Mouse (Mus musculus) ES-E14 (cell line): Measurements from ENCODE around the gene Xpo1. TPM values are rescaled to one million over a fixed set of nuclear protein-coding genes. Genes with fewer than 3 reads are reported as not detected.
A peak's percentile ranks its signal among the peaks of the same experiment; 100 is the strongest.
"Not testable (repeated sequence)": the region's sequence is repeated elsewhere in the genome, so short reads cannot be mapped to it uniquely, and the experiment has no call there.

Experiments used
- DNase-seq: peaks from one replicate; pipeline ENCODE4 v3.0.0-alpha.2; 2013; ENCODE audit warnings: low read depth, low spot score
- H3K27ac ChIP-seq: 2 replicates; pipeline ENCODE4 v1.5.1; 2012; ENCODE audit warnings: low read depth, mild to moderate bottlenecking, low read length, moderate library complexity, mixed read lengths; ENCODE audit not compliant: poor library complexity, insufficient read depth, severe bottlenecking
- H3K36me3 ChIP-seq: 2 replicates; pipeline ENCODE4 v1.6.1; 2012; ENCODE audit warnings: mild to moderate bottlenecking, low read length, moderate library complexity, mixed read lengths; ENCODE audit not compliant: control insufficient read depth, poor library complexity, insufficient read depth, severe bottlenecking
- H3K4me1 ChIP-seq, 2 experiments: fragments of 150-350 bp in 1 of 2; sonication (generic) in 1 of 2; 2 replicates each; pipeline ENCODE4 v1.6.1; 2012; ENCODE audit warnings: low read length in 2 of 2, mild to moderate bottlenecking in 1 of 2, mixed read lengths in 1 of 2; ENCODE audit not compliant: control insufficient read depth in 2 of 2, insufficient read depth in 2 of 2, poor library complexity in 1 of 2
- H3K4me3 ChIP-seq, 2 experiments: fragments of 150-350 bp in 1 of 2; sonication (generic) in 1 of 2; 2 replicates each; pipeline ENCODE4 v1.5.1; 2012; ENCODE audit warnings: low read length in 2 of 2, low read depth in 1 of 2, mild to moderate bottlenecking in 1 of 2, mixed read lengths in 1 of 2; ENCODE audit not compliant: insufficient read depth in 1 of 2, poor library complexity in 1 of 2, severe bottlenecking in 1 of 2
- H3K9ac ChIP-seq: 2 replicates; pipeline ENCODE4 v1.6.1; 2012; ENCODE audit warnings: low read depth, mild to moderate bottlenecking, low read length, mixed read lengths; ENCODE audit not compliant: poor library complexity, insufficient read depth, severe bottlenecking
- H3K9me3 ChIP-seq: fragments of 150-350 bp; sonication (generic); 2 replicates; pipeline ENCODE4 v1.6.1; 2012; ENCODE audit warnings: low read depth, mild to moderate bottlenecking, low read length; ENCODE audit not compliant: control insufficient read depth, insufficient read depth
- CHD2 ChIP-seq: IDR thresholded peaks from 2 replicates; pipeline ENCODE4 v1.6.1; 2014; ENCODE audit warnings: mild to moderate bottlenecking, low read depth, low read length, inconsistent platforms
- HCFC1 ChIP-seq: IDR thresholded peaks from 2 replicates; pipeline ENCODE4 v1.6.1; 2012; ENCODE audit warnings: low read length, inconsistent platforms, borderline replicate concordance; ENCODE audit not compliant: insufficient read depth
- MAFK ChIP-seq: IDR thresholded peaks from 2 replicates; pipeline ENCODE4 v1.6.1; 2014; ENCODE audit warnings: mild to moderate bottlenecking, low read depth, low read length, inconsistent platforms; ENCODE audit not compliant: insufficient read depth
- ZC3H11A ChIP-seq: IDR thresholded peaks from 2 replicates; pipeline ENCODE4 v1.6.1; 2012; ENCODE audit warnings: low read depth, mild to moderate bottlenecking, inconsistent platforms, low read length, borderline replicate concordance
- ZNF384 ChIP-seq: IDR thresholded peaks from 2 replicates; pipeline ENCODE4 v1.6.1; 2012; ENCODE audit warnings: low read depth, low read length, inconsistent platforms
- in situ Hi-C, 2 experiments: fragments of 600-800 bp; cut with MboI; formaldehyde crosslinking; loops; one replicate each; pipeline ENCODE4 v1.15.1; 2025; ENCODE audit warnings: low sequenced_read_pairs in 2 of 2, inconsistent platforms in 1 of 2; ENCODE audit not compliant: unreplicated experiment in 2 of 2
- total RNA-seq: library from RNA; depleted of rRNA; stranded (reverse); fragments of 300-350 nt; gene quantifications from 2 replicates; pipeline ENCODE4 v1.2.3, GENCODE M21; 2012

The Xpo1 gene
- total RNA-seq, 1 experiment = 245 TPM

GRCm38 (mm10) chr11:23299910-23300309 is 44.1 kb downstream of the Xpo1 start:
- DNase-seq = no peak
- Histone ChIP-seq H3K27ac (no peak overlapping the region), H3K9ac (no peak overlapping the region), H3K36me3 (peaks cover 9% of the 10 kb centered on the region; the same call in 1 of the 2 replicates), H3K9me3 (no peaks in the 10 kb centered on the region), H3K4me1 (no peaks in the 10 kb centered on the region), H3K4me3 (no peak overlapping the region)
- no peak for TF ChIP-seq MAFK
- TF ChIP-seq ZC3H11A = no peak
- no peak for TF ChIP-seq ZNF384
- TF ChIP-seq CHD2 = no peak
- no peak for TF ChIP-seq HCFC1
- in situ Hi-C loops = no loop called here

GRCm38 (mm10) chr11:23303126-23303525 is 47.3 kb downstream of the Xpo1 start:
- peaks cover 0 to 3% of the 10 kb centered on the region in 2 experiments; a peak in 1 of 4 replicates for H3K4me1 ChIP-seq
- no peaks in the 10 kb centered on the region for H3K9me3 ChIP-seq
- H3K36me3 ChIP-seq = peaks cover 3% of the 10 kb centered on the region; the same call in 1 of the 2 replicates
- DNase-seq = no peak
- no peak overlapping the region for H3K4me3 ChIP-seq
- in situ Hi-C loops = no loop called here
- no peak overlapping the region for H3K9ac ChIP-seq
- TF ChIP-seq ZC3H11A = no peak
- TF ChIP-seq ZNF384 = no peak
- TF ChIP-seq HCFC1 = no peak
- no peak for TF ChIP-seq CHD2
- no peak for TF ChIP-seq MAFK
- H3K27ac ChIP-seq = no peak overlapping the region

GRCm38 (mm10) chr11:23305101-23305672 is 49.3 kb downstream of the Xpo1 start:
- DNase-seq, H3K4me1 ChIP-seq, H3K9me3 ChIP-seq, H3K36me3 ChIP-seq, in situ Hi-C loops: not testable (repeated sequence)
- Histone ChIP-seq H3K27ac (peak overlapping the region; percentile 99), H3K9ac (peak overlapping the region; percentile 100), H3K4me3 (peak overlapping the region; percentile 89 to 96)
- TF ChIP-seq ZNF384 = peak; percentile 86; the same call in 1 of the 2 replicates

- H3K27ac ChIP-seq = peak overlapping the region; percentile 99
- no peak for TF ChIP-seq ZC3H11A
- TF ChIP-seq ZNF384 = no peak
- TF ChIP-seq CHD2 = no peak
- TF ChIP-seq MAFK = 0 out of 2 replicates have a peak, but pooled peaks have one; percentile 19
- TF ChIP-seq HCFC1 = 0 out of 2 replicates have a peak, but pooled peaks have one; percentile 12
- H3K4me1 ChIP-seq = peaks cover 4% of the 10 kb centered on the region in 2 experiments; a peak in 3 of 4 replicates
- H3K9me3 ChIP-seq = no peaks in the 10 kb centered on the region
- DNase-seq = peak; percentile 74
- H3K9ac ChIP-seq = peak overlapping the region; percentile 100
- in situ Hi-C loops = no loop called here
- peak overlapping the region; percentile 89 to 96 for H3K4me3 ChIP-seq
- H3K36me3 ChIP-seq = no peaks in the 10 kb centered on the region
Observed at GRCm38 (mm10) chr11:23305673-23306608, 50.1 kb downstream of the Xpo1 start.
